Comparison of ENCODE assay signal across 8 mouse cellular contexts in the genomic region with DNA sequence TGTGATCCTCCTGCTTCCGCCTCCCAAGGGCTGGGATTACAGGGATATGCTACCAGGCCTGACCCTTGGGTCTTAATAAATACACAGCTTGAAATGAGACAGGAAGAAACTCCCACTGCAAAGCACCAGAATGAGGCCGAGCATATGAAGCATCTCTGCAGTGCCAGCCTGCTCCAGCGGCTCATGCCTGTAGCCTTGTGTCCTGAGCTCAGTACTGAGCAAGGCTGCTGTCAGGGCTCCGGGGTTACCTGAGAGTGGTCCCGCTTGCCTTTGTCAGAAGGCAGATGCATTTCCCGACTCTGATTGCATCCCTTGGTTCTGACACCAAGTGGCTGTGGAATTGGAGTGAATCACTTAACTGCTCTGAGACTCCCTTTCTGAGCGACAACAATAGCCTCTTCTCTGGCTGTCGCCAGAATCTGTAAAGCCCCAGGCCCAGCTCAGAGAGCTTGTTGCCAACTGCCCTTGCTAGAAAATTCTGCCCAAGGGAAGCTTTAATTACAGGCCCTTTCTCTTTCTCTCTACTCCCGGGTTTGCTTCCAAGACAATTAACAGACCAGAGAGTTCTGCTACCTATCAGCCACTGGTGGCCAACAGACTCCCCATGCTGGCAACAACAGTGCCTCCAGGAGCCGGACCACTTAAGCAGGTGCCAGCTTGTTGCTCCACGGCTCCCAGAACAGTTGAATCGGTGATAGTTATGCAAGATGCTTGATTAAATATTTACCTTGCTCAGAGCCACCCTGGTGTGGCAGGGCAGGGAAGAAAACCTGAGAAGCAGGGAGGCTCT.
DNase-seq lines count a peak whose midpoint lies in the region; ATAC-seq lines count a peak whose summit lies in the region.

No protein-coding gene starts in this region.

- no peak overlapping the region for H3K4me3 ChIP-seq in forebrain, embryonic 16.5 days (replicated peaks; ENCODE audit: low read length)
- no peak overlapping the region for H3K4me3 ChIP-seq in neural tube, embryonic 14.5 days (ENCODE audit: low read depth, low read length)

- no peaks in the 10 kb centered on the region for H3K27me3 ChIP-seq in forebrain, embryonic 16.5 days (replicated peaks; ENCODE audit: control insufficient read depth, insufficient read depth, low read length)
- no peaks in the 10 kb centered on the region for H3K27me3 ChIP-seq in neural tube, embryonic 14.5 days (ENCODE audit: control insufficient read depth, insufficient read depth, low read length)

- no peaks in the 10 kb centered on the region for H3K36me3 ChIP-seq in forebrain, embryonic 16.5 days (ENCODE audit: control insufficient read depth, insufficient read depth)
- no peaks in the 10 kb centered on the region for H3K36me3 ChIP-seq in neural tube, embryonic 14.5 days (ENCODE audit: control insufficient read depth, insufficient read depth, low read length)

- H3K9me3 ChIP-seq in forebrain, embryonic 16.5 days (ENCODE audit: control insufficient read depth, low read length), result no peaks in the 10 kb centered on the region
- no peaks in the 10 kb centered on the region for H3K9me3 ChIP-seq in neural tube, embryonic 14.5 days (ENCODE audit: control insufficient read depth, low read length)

- peaks cover 12% of the 10 kb centered on the region for H3K4me1 ChIP-seq in forebrain, embryonic 16.5 days (replicated peaks; ENCODE audit: control insufficient read depth, insufficient read depth, low read length)
- H3K4me1 ChIP-seq in neural tube, embryonic 14.5 days (ENCODE audit: control insufficient read depth, insufficient read depth, low read length), result peaks cover 5% of the 10 kb centered on the region; the same call in 1 of the 2 replicates

- DNase-seq in lung, adult 18-20 months, result peak; percentile 67 to 78
- DNase-seq in lung, postnatal 14 days, result no peak
- DNase-seq in kidney, postnatal 25 days, result peak; percentile 58 to 89
- no peak for DNase-seq in natural killer cell, adult 2 months (ENCODE audit: low spot score in 2 of 2)
- no peak for DNase-seq in right cerebral cortex, adult 2 months (ENCODE audit: low spot score in 2 of 2)

- peak; percentile 74 for ATAC-seq in forebrain, embryonic 16.5 days
- peak; percentile 60; the same call in 1 of the 2 replicates for ATAC-seq in neural tube, embryonic 14.5 days (ENCODE audit: low read depth)
- ATAC-seq in activated CD4-positive, CD25-positive, alpha-beta regulatory T cell, adult 4 months, result no peak

- peak overlapping the region; percentile 16 for H3K27ac ChIP-seq in forebrain, embryonic 16.5 days (ENCODE audit: low read length)
- H3K27ac ChIP-seq in neural tube, embryonic 14.5 days (ENCODE audit: low read depth, low read length), result peak overlapping the region; percentile 16; the same call in 1 of the 2 replicates

- no peak overlapping the region for H3K9ac ChIP-seq in forebrain, embryonic 16.5 days (replicated peaks; ENCODE audit: low read depth, low read length)
- H3K9ac ChIP-seq in neural tube, embryonic 14.5 days (replicated peaks; ENCODE audit: low read depth, low read length), result no peak overlapping the region

- no peak overlapping the region for H3K4me2 ChIP-seq in forebrain, embryonic 16.5 days (ENCODE audit: low read length)
- H3K4me2 ChIP-seq in neural tube, embryonic 14.5 days (ENCODE audit: low read depth, low read length), result no peak overlapping the region

- WGBS in forebrain, embryonic 16.5 days, result 26% methylated on average over 12 of the region's 12 CpGs
- WGBS in neural tube, embryonic 14.5 days, result 35% methylated on average over 12 of the region's 12 CpGs

Comparison
In these comparisons a context has a peak if more than half of its experiments do, and no peak if none do; other contexts are left out.
1. DNase-seq: peak in lung, adult 18-20 months (2 of 2) and kidney, postnatal 25 days (2 of 2); none in lung, postnatal 14 days (single experiment), natural killer cell, adult 2 months (0 of 2) and right cerebral cortex, adult 2 months (0 of 2).